Mouse (Mus musculus): ENCODE data around the gene Gm4779. TPM values are rescaled to one million over a fixed set of nuclear protein-coding genes. Genes with fewer than 3 reads are reported as not detected.
"Not testable (repeated sequence)": the region's sequence is repeated elsewhere in the genome, so short reads cannot be mapped to it uniquely, and the experiment has no call there.

Gm4779 gene
- total RNA-seq (2022), result under 1 TPM in 3 of 4 experiments, not detected in 1; 0.27 to 0.99 (median 0.74) TPM

DNA sequence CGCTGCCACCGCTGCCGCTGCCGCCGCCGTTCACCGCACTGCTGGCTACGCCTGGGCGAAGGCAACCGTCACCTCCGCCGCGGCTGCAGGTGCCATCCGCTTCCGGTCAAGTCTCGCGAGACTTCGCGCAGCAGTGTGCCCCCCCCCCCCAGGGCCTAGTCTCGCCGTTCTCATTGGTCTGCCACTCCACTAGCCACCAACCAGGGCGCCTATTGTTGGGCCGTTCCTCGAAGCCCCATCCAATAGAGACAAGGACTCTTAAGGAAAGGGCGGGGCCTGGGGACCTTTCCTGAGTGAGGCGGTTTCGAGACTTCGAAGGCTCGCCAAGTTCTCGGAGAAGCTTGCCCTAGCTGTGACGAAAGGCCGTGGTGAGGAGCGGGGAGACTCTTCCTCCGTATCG lies at the start of gene Gm4779, which contains the start of gene 8030474K03Rik:
Gm4779 (minus strand) TSS at position 82 of the 400 bp plus-strand sequence.
8030474K03Rik (plus strand) TSS at position 315 of the 400 bp plus-strand sequence.
- no peak for DNase-seq (ENCODE audit: low spot score in 2 of 2)

DNA sequence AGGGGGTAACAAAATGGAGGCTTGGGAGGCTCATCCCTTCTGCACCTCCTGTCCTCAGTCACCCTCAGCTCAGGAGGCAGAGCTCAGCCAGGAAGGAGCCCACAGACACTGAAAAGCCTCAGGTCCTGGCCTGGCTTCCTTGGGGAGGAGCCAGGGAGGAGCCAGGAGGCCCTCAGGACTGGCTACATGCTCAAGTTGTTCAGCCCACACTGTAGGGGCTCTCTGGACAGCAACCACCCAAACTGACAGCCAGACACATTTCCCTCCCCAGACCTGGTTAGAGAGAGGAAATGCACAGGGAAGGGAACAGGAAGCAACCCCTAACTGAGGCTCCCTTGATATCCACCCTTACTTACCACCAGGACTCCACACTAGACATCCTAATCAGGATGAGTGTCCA lies 25.8 kb upstream of the Gm4779 start:
- not testable (repeated sequence) for DNase-seq (ENCODE audit: low spot score in 2 of 2)

DNA sequence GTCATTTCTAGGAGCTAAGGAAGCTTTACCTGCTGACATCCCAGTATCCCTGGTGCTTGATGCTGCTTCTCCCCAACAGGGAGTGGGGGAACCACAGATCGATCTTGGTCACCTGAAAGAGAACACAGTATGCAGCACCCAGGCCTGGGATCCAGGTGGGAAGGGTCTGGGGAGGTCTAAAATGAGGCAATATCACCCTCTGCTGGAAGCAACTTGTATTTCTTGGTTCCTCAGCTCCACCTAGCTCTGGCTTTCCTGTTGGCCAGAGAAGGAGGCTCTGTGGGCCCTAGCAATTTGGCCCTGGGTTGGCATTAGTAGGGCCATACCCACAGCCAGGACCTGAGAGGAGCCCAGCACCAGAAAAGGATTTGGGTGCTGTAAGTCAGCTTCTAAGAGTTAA lies 24.9 kb upstream of the Gm4779 start:
- no peak for DNase-seq (ENCODE audit: low spot score in 2 of 2)

DNA sequence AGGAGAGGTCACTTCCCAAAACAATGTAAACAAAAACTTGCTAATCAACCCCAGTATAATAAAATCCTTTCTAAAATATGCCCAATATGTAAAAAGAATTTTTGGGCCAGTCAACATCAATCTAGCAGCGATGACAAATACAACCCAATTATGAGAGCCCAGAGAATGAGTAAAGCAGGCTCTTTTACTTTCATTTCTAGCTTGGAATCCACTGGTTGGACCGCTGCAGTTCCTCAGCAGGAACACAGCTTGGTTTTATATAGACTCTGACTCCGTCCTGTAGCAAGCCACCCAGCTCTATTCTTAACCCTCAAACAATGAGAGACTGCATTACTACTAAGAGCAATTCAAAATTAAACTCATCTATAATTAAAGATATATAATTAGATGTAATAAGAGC lies 17.5 kb upstream of the Gm4779 start:
- no peak for DNase-seq (ENCODE audit: low spot score in 2 of 2)

DNA sequence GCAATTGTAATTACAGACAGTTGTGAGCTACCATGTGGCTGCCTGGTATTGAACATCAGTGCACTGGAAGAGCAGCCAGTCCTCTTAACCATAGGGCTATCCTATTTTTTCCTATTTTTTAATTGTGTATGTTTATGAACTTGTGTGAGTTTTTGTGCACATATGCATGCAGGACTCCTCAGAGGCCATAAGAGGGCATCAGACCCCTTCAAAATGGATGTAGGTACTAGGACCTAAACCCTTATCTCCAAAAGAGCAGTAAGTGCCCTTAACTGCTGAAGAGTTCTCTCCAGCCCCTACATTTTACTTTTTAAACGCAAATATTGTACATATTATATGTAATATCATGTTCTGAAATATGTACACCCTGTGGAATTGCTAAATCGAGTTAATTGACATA lies 11.3 kb upstream of the Gm4779 start:
- DNase-seq (ENCODE audit: low spot score in 2 of 2), result no peak

DNA sequence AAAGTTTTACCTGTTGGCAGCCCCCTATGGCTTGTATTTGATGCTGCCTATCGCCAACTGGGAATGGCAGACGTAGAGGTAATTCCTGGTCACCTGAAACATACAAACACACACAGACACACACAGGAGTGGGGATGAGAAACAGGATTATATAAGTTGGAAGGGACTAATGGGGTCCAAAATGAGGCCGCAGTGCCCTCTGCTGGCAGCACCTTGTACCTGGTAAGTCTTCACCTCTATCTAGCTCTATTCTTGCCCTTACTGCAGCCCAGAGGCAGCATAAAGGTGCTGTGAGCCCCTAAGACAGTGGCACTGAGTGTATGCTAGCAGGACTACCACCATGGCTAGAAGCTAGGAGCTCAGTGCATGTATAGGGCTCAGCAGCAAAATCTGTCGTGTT lies 2.7 kb downstream of the Gm4779 start:
- DNase-seq (ENCODE audit: low spot score in 2 of 2), result peak; percentile 41 to 59

DNA sequence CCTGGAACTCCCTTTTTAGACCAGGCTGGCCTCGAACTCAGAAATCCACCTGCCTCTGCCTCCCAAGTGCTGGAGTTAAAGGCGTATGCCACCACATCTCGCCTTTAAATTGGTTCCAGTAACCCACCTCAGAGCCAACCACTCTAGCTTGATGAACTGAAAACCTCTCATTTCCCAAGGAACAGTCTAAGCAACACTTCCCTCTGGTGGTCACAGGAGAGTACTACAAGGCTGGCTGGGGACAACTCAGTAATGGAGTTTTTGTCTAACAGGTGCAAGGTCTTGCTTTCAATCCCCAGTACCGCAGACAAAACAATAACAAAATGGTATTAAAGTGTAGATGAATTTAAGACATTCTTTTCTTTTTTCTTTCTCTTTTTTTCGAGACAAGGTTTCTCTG lies 22.2 kb downstream of the Gm4779 start:
- peak; percentile 15 to 50 for DNase-seq (ENCODE audit: low spot score in 2 of 2)

DNA sequence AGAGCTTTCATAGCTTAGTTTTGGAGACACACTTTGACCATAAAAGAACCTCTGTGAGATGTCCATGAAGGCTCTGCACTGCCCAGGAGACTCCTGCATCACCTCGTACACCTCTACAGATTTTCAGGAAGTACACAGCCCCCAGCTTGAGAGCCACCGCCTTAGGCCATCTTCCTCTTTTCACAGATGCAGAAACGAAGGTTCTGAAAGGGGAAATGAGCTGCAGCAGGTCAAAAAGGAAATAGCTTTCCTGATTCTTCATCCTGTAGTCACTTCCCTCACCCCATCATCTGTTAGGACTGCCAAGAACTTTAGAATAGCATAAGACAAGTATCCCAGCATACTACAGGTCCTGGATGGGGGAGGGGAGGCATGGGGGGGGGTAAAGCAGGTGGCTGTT lies 23.9 kb downstream of the Gm4779 start:
- no peak for DNase-seq (ENCODE audit: low spot score in 2 of 2)

DNA sequence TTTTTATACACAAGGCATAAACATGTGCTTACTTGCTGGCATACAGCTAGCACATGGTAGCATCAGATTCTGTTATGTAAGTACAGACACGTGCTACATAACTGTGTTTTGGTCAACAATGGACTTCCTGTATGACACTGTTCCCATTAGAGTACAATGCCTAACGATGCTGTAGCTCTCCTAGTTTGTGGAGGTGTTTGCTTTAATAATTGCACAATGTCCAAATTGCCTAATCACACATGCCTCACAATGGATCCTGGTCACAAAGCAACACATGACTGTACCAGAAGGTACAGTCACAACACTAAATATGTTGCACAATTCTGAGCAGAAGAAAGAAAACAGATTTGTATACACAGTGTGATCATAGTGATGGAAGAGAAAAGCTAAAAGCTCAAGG lies 24.7 kb downstream of the Gm4779 start:
- no peak for DNase-seq (ENCODE audit: low spot score in 2 of 2)

DNA sequence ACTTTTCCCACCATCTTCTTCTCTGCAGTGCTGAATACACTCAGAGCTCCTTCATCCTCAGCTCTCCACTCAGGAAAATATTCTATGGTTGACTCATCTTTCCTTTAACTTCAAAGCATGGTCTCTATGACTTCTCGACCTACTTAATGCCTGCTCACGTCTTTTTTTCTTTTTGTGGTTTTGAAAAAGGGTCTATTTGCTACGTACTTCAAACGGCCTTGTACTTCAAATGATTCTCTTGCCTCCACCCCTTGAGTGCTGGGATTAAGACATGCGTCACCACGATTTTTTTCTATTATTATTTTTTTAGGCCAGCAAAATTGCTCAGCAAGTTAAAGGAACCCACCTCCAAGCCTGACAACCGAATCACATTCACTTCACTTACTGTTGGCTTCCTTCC lies 26.9 kb downstream of the Gm4779 start:
- DNase-seq (ENCODE audit: low spot score in 2 of 2), result no peak

DNA sequence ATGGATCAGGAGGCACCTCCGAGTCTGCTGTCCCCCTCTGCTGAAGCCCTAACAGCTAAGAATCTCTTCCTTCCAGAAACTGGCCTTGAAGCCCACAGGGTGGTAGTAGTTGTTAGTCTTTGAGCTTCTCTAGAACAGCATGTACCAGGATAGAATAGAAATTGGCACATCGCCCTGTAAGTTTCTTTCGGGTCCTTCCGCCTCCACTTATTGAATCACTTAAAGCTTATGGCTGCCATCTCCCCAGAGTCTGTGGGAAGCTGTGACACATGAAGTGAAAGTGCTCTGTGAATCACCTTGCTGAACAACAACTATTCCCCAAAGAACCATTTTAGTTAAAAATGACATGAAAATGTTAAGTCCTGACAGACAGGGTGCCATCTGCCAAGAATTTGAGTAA lies 29.1 kb downstream of the Gm4779 start:
- DNase-seq (ENCODE audit: low spot score in 2 of 2), result no peak

DNA sequence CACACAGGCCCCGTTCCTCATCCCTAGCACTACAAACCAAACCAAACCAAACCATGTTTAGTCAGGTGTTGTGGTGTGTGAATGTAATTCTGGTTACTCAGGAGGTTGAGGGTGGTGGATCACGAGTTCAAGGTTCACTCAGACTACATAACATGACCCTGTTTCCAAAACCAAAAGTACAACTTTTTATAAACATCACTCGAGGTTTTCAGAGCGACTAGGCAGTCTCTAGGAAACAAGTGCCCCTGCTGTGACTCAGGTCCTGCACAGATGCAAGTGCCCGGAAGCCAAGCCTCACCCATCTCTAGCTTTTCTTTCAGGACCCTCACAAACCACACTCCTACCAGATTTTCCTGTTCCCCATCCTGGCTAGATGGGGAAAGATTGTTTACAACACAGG lies 29.6 kb downstream of the Gm4779 start:
- DNase-seq (ENCODE audit: low spot score in 2 of 2), result no peak

DNA sequence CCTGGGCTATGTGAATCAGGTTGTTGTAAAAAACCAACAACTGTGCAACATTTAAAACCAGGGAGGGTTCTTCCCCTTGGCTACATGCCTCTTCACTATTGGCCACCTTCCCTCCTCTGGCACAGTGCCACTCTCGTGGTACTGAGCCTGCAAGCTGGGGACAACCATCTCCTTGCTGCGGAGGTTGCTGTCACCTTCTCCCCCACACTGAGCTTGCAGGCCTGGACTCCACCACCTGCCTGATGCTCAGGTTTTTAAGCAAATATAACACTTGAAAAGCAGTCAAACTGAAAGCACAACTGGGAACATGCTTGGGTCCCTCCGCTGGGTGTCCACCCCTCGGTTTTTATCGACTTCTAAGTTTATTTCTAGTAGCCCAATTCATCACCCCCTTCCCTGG lies 39.7 kb downstream of the Gm4779 start:
- peak in 1 of 2 experiments; percentile 15 for DNase-seq (ENCODE audit: low spot score in 2 of 2)

DNA sequence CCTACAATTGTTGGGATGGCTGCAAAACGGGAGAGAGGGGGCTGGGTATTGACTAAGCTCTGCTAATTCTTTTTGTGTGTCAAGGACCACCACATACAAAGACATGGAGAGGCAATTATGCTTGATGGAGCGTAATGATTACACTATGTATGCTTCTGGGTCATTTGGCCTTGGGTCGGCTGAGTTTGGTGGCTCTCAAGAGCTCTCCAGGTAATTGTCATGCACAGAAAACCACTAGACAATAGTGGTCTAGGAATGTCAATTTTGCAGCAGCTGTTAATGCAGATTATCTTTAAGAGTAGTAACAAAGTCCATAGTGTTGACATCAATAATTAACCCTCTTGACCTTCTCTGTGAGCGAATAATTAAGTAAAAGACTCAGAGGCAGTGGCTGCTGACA lies 44.1 kb downstream of the Gm4779 start:
- no peak for DNase-seq (ENCODE audit: low spot score in 2 of 2)

DNA sequence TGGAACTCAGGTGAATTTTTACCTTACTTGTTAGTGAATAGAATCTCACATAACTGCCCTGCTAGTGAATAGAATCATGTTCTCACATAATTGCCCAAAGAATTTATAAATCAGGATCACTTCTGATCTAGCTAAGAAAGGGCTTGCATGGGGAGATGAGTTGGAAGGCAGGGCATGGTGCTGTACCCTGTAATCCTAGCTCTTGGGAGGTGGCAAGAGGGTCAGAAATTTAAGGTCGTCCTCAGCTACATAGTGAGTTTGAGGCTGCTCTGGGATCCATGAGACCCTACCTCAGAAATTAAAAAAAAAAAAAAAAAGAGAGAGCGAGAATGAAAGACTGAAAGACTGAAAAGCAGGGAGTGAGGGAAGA lies 53.2 kb downstream of the Gm4779 start:
- DNase-seq (ENCODE audit: low spot score in 2 of 2), result no peak

DNA sequence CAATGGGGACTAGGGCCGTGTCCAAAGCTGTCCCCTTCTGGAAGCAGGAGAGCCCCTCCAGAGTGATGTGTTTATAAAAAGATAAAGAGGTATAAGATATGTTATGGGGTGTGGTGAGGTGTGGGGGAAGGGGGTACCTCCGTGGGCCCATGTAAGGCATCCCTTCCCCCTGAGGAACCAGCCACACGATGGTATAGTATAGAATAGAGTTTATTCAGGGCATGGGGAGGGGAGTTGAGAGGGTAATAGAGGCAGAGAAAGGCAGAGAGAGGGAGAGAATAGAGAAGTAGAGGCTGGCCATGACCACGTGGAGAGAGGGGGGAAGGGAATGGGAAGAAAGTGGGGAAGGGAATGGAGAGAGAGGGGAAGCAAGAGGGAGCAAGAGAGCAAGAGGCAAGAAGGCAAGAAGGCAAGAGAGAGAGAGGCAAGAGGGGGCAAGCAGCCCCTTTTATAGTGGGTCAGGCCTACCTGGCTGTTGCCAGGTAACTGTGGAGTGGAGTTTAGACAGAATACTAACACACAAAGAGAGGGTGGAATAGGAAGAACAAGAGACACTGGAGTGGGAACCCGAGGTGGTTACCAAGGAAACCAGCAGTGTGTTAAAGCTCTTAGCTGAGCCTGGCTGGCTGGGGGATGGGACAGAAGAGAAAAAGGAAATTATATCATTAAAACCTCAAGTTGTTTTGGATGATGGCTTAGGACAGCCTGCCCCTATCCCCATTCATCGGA lies 53.7 kb downstream of the Gm4779 start:
- peak; percentile 15 to 33 for DNase-seq (ENCODE audit: low spot score in 2 of 2)

Other genes starting within 250 kb of the Gm4779 start
- 100 to 1,000 TPM; 185 to 278 (median 222) TPM for gene Ogt, start 154.4 kb downstream of the Gm4779 start, total RNA-seq (2022)
- gene Cxcr3, start 60.2 kb downstream of the Gm4779 start, total RNA-seq (2022), result under 1 TPM in 1 of 4 experiments, not detected in 3; 0.32 TPM
- gene 8030474K03Rik, start 233 bp upstream of the Gm4779 start, total RNA-seq (2022), result not detected
- 10 to 100 TPM; 37.4 to 52.7 (median 48.8) TPM for gene Nhsl2, start 55.0 kb upstream of the Gm4779 start, total RNA-seq (2022)

Data from layer of hippocampus, adult 8-10 months (tissue).